Mouse (Mus musculus) hindbrain, embryonic 14.5 days (tissue): ENCODE measurements around the gene Adgrd1. TPM values are rescaled to one million over a fixed set of nuclear protein-coding genes. Genes with fewer than 3 reads are reported as not detected.
A peak's percentile ranks its signal among the peaks of the same experiment; 100 is the strongest.

ENCODE experiments used
- ATAC-seq: fragments of 200-750 bp; cut with Nextera tagmentation; 2 replicates; pipeline ENCODE4 v1.8.0; 2017; ENCODE audit warnings: moderate number of reproducible peaks, mild to moderate bottlenecking, moderate TSS enrichment, moderate library complexity; ENCODE audit not compliant: low FRiP score
- DNase-seq: peaks from one replicate; pipeline ENCODE4 v3.0.0-alpha.2; 2015; ENCODE audit warnings: low spot score
- H3K27ac ChIP-seq: fragments of 300-500 bp; sonication (generic); 2 replicates; pipeline ENCODE4 v1.5.1; 2014; ENCODE audit warnings: mild to moderate bottlenecking, moderate library complexity
- H3K27me3 ChIP-seq: fragments of 300-500 bp; sonication (generic); 2 replicates; pipeline ENCODE4 v1.6.1; 2014; ENCODE audit warnings: mild to moderate bottlenecking, low read length, mixed read lengths; ENCODE audit not compliant: control insufficient read depth, insufficient read depth
- H3K36me3 ChIP-seq: fragments of 300-500 bp; sonication (generic); replicated peaks from 2 replicates; pipeline ENCODE4 v1.6.1; 2014; ENCODE audit not compliant: control insufficient read depth, insufficient read depth
- H3K4me1 ChIP-seq: fragments of 300-500 bp; sonication (generic); replicated peaks from 2 replicates; pipeline ENCODE4 v1.6.1; 2014; ENCODE audit warnings: antibody characterized with exemption, low read length, mixed read lengths; ENCODE audit not compliant: control insufficient read depth, insufficient read depth
- H3K4me2 ChIP-seq: fragments of 300-500 bp; sonication (generic); replicated peaks from 2 replicates; pipeline ENCODE4 v1.6.1; 2014; ENCODE audit warnings: mild to moderate bottlenecking, moderate library complexity
- H3K4me3 ChIP-seq: fragments of 300-500 bp; sonication (generic); replicated peaks from 2 replicates; pipeline ENCODE4 v1.5.1; 2014; ENCODE audit warnings: mild to moderate bottlenecking, low read length
- H3K9ac ChIP-seq: fragments of 300-500 bp; sonication (generic); 2 replicates; pipeline ENCODE4 v1.6.1; 2014
- H3K9me3 ChIP-seq: fragments of 300-500 bp; sonication (generic); 2 replicates; pipeline ENCODE4 v1.6.1; 2016; ENCODE audit warnings: low read length; ENCODE audit not compliant: control insufficient read depth
- WGBS: fragments of 180-500 bp; shearing (Covaris S2); extraction: QIAGEN DNeasy Blood & Tissue Kit; methylation state at CpG from one replicate; pipeline ENCODE4 v1.1.7; 2014; 5-methylcytosine and 5-hydroxymethylcytosine counted together
- polyA plus RNA-seq: library from polyadenylated mRNA; unstranded; fragments of >200 nt; fragmentation: Nextera tagmentation; extraction: Ambion mirVana; gene quantifications from 2 replicates; pipeline ENCODE4 v1.2.1, GENCODE M21; 2014

Gene Adgrd1
- polyA plus RNA-seq, 1 experiment from 2014 or later: 0.12 TPM

GRCm38 (mm10) chr5:129218537-129218981 is 122.0 kb downstream of the Adgrd1 start:
- Histone ChIP-seq H3K4me3 (no peak overlapping the region), H3K4me2 (no peak overlapping the region), H3K9ac (peak overlapping the region; percentile 6; the same call in 1 of the 2 replicates), H3K27ac (peak overlapping the region; percentile 69), H3K36me3 (no peaks in the 10 kb centered on the region), H3K27me3 (no peaks in the 10 kb centered on the region), H3K9me3 (no peaks in the 10 kb centered on the region), H3K4me1 (peaks cover 16% of the 10 kb centered on the region)
- WGBS: 5% methylated on average over 8 of the region's 8 CpGs
- DNase-seq (no peak), ATAC-seq (no peak)

GRCm38 (mm10) chr5:129219178-129219760 is 122.7 kb downstream of the Adgrd1 start:
- Histone ChIP-seq H3K4me1 (peaks cover 16% of the 10 kb centered on the region), H3K27ac (no peak overlapping the region), H3K4me2 (no peak overlapping the region), H3K27me3 (no peaks in the 10 kb centered on the region), H3K36me3 (no peaks in the 10 kb centered on the region), H3K9me3 (no peaks in the 10 kb centered on the region), H3K9ac (no peak overlapping the region), H3K4me3 (no peak overlapping the region)
- ATAC-seq: no peak
- WGBS: 79% methylated on average over 5 of the region's 5 CpGs
- no peak for DNase-seq

GRCm38 (mm10) chr5:129225810-129226450 is 129.4 kb downstream of the Adgrd1 start:
- 47% methylated on average over 33 of the region's 33 CpGs for WGBS
- Histone ChIP-seq H3K36me3 (no peaks in the 10 kb centered on the region), H3K27me3 (no peaks in the 10 kb centered on the region), H3K4me1 (no peaks in the 10 kb centered on the region), H3K27ac (no peak overlapping the region), H3K9ac (no peak overlapping the region), H3K9me3 (no peaks in the 10 kb centered on the region), H3K4me2 (peak overlapping the region; percentile 24), H3K4me3 (no peak overlapping the region)
- ATAC-seq: 0 out of 2 replicates have a peak, but pooled peaks have one; percentile 40
- no peak for DNase-seq

- no peak overlapping the region for H3K27ac ChIP-seq
- no peaks in the 10 kb centered on the region for H3K4me1 ChIP-seq
- DNase-seq (no peak), ATAC-seq (no peak)
- H3K27me3 ChIP-seq: no peaks in the 10 kb centered on the region
- no peaks in the 10 kb centered on the region for H3K36me3 ChIP-seq
- WGBS: 94% methylated on average over 2 of the region's 2 CpGs
- no peak overlapping the region for H3K4me3 ChIP-seq
- no peak overlapping the region for H3K4me2 ChIP-seq
- H3K9me3 ChIP-seq: no peaks in the 10 kb centered on the region
- no peak overlapping the region for H3K9ac ChIP-seq
These were observed 131.6 kb downstream of the Adgrd1 start for GRCm38 (mm10) chr5:129228171-129228570.

GRCm38 (mm10) chr5:129233301-129233700 is 136.8 kb downstream of the Adgrd1 start:
- ATAC-seq (no peak), DNase-seq (no peak)
- WGBS: 87% methylated on average over 4 of the region's 4 CpGs
- no peaks in the 10 kb centered on the region for H3K9me3 ChIP-seq
- no peak overlapping the region for H3K4me3 ChIP-seq
- H3K4me1 ChIP-seq: no peaks in the 10 kb centered on the region
- H3K27me3 ChIP-seq: no peaks in the 10 kb centered on the region
- no peak overlapping the region for H3K27ac ChIP-seq
- no peak overlapping the region for H3K4me2 ChIP-seq
- no peaks in the 10 kb centered on the region for H3K36me3 ChIP-seq
- H3K9ac ChIP-seq: no peak overlapping the region

- no peak overlapping the region for H3K27ac ChIP-seq
- H3K4me3 ChIP-seq: no peak overlapping the region
- no peaks in the 10 kb centered on the region for H3K36me3 ChIP-seq
- no peak for ATAC-seq
- H3K9me3 ChIP-seq: no peaks in the 10 kb centered on the region
- no peaks in the 10 kb centered on the region for H3K27me3 ChIP-seq
- H3K4me2 ChIP-seq: no peak overlapping the region
- WGBS: 85% methylated on average over 7 of the region's 7 CpGs
- no peak for DNase-seq
- no peaks in the 10 kb centered on the region for H3K4me1 ChIP-seq
- H3K9ac ChIP-seq: no peak overlapping the region
These were observed 137.4 kb downstream of the Adgrd1 start for GRCm38 (mm10) chr5:129233881-129234432.

- H3K27me3 ChIP-seq: no peaks in the 10 kb centered on the region
- ATAC-seq (no peak), DNase-seq (no peak)
- H3K4me1 ChIP-seq: no peaks in the 10 kb centered on the region
- no peaks in the 10 kb centered on the region for H3K9me3 ChIP-seq
- WGBS: 73% methylated on average over 11 of the region's 11 CpGs
- H3K4me2 ChIP-seq: no peak overlapping the region
- no peak overlapping the region for H3K9ac ChIP-seq
- no peak overlapping the region for H3K4me3 ChIP-seq
- no peaks in the 10 kb centered on the region for H3K36me3 ChIP-seq
- H3K27ac ChIP-seq: no peak overlapping the region
These were observed 139.8 kb downstream of the Adgrd1 start for GRCm38 (mm10) chr5:129236366-129236765.

GRCm38 (mm10) chr5:129241865-129242264 is 145.3 kb downstream of the Adgrd1 start:
- no peak for DNase-seq
- Histone ChIP-seq H3K4me3 (no peak overlapping the region), H3K9ac (no peak overlapping the region), H3K27ac (no peak overlapping the region), H3K9me3 (no peaks in the 10 kb centered on the region), H3K4me2 (no peak overlapping the region), H3K4me1 (0 out of 2 replicates have a peak, but pooled peaks cover 4% of the 10 kb centered on the region), H3K36me3 (no peaks in the 10 kb centered on the region), H3K27me3 (no peaks in the 10 kb centered on the region)
- ATAC-seq: no peak
- 84% methylated on average over 11 of the region's 11 CpGs for WGBS

GRCm38 (mm10) chr5:129242265-129242664 is 145.7 kb downstream of the Adgrd1 start:
- no peak for ATAC-seq

More at GRCm38 (mm10) chr5:129242265-129242664, 145.7 kb downstream of the Adgrd1 start:
- H3K4me3 ChIP-seq: no peak overlapping the region
- WGBS: 49% methylated on average over 3 of the region's 3 CpGs
- DNase-seq: no peak
- no peak overlapping the region for H3K9ac ChIP-seq
- no peak overlapping the region for H3K27ac ChIP-seq
- H3K27me3 ChIP-seq: no peaks in the 10 kb centered on the region
- H3K4me2 ChIP-seq: no peak overlapping the region
- no peaks in the 10 kb centered on the region for H3K36me3 ChIP-seq
- no peaks in the 10 kb centered on the region for H3K9me3 ChIP-seq
- H3K4me1 ChIP-seq: 0 out of 2 replicates have a peak, but pooled peaks cover 4% of the 10 kb centered on the region
